Mouse (Mus musculus): ENCODE measurements around the gene Rad52.

DNA sequence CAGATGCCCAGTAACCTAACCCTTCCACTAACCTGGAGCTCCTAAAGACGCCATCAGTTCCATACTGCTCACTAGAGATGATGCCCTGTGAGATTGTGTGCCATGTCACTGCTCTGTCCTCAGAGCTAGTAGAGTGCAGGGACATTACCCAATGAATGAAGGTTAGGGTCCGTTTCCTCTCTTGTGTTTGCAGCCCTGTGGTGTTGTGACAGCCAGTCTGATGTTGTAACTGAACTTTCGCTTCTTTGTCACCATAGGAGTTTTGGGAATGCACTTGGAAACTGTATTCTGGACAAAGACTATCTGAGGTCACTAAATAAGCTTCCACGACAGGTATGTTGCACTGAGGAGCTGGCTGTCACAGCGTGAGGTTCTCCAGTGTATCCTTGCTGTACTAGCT lies 13.2 kb downstream of the Rad52 start:
- TF ChIP-seq EP300 (IDR thresholded peaks at IDR 0.05; ENCODE audit: insufficient read depth, low read depth, low read length) (no peak), POLR2A (IDR thresholded peaks at IDR 0.05; ENCODE audit: insufficient read depth, low read length) (no peak)

Measured in ES-Bruce4 (cell line).